Mouse (Mus musculus) kidney, postnatal 0 days (tissue): ENCODE results near the gene Dmwd. TPM values are rescaled to one million over a fixed set of nuclear protein-coding genes. Genes with fewer than 3 reads are reported as not detected.

Experiments
- ATAC-seq: fragments of 200-750 bp; cut with Nextera tagmentation; replicated peaks from 2 replicates; pipeline ENCODE4 v1.8.0; 2017; ENCODE audit warnings: low read depth, moderate number of reproducible peaks, moderate TSS enrichment, moderate library complexity; ENCODE audit not compliant: low FRiP score
- DNase-seq: peaks from one replicate; pipeline ENCODE4 v3.0.0-alpha.2; 2016; ENCODE audit warnings: low spot score
- H3K27ac ChIP-seq: fragments of 300-500 bp; sonication (generic); 2 replicates; pipeline ENCODE4 v1.5.1; 2014; ENCODE audit warnings: mild to moderate bottlenecking
- H3K27me3 ChIP-seq: fragments of 300-500 bp; sonication (generic); 2 replicates; pipeline ENCODE4 v1.6.1; 2014; ENCODE audit warnings: low read length, mixed read lengths; ENCODE audit not compliant: insufficient read depth
- H3K36me3 ChIP-seq: fragments of 300-500 bp; sonication (generic); 2 replicates; pipeline ENCODE4 v1.6.1; 2014; ENCODE audit warnings: low read length, mixed read lengths; ENCODE audit not compliant: insufficient read depth
- H3K4me1 ChIP-seq: fragments of 300-500 bp; sonication (generic); replicated peaks from 2 replicates; pipeline ENCODE4 v1.6.1; 2014; ENCODE audit warnings: antibody characterized with exemption, low read length, mixed read lengths; ENCODE audit not compliant: insufficient read depth
- H3K4me2 ChIP-seq: fragments of 300-500 bp; sonication (generic); 2 replicates; pipeline ENCODE4 v1.6.1; 2014; ENCODE audit warnings: mild to moderate bottlenecking, low read length, moderate library complexity, mixed read lengths
- H3K4me3 ChIP-seq: fragments of 300-500 bp; sonication (generic); replicated peaks from 2 replicates; pipeline ENCODE4 v1.5.1; 2014; ENCODE audit warnings: low read depth, low read length
- H3K9ac ChIP-seq: fragments of 300-500 bp; sonication (generic); 2 replicates; pipeline ENCODE4 v1.6.1; 2014; ENCODE audit warnings: low read depth, low read length
- H3K9me3 ChIP-seq: fragments of 300-500 bp; sonication (generic); replicated peaks from 2 replicates; pipeline ENCODE4 v1.6.1; 2016; ENCODE audit warnings: low read length, inconsistent platforms, mixed read lengths
- CTCF ChIP-seq: IDR thresholded peaks from 2 replicates; pipeline ENCODE4 v1.5.1; 2016; ENCODE audit warnings: antibody characterized with exemption, low read depth, mild to moderate bottlenecking, moderate library complexity
- WGBS: fragments of 180-500 bp; shearing (Covaris S2); extraction: QIAGEN DNeasy Blood & Tissue Kit; methylation state at CpG from one replicate; pipeline ENCODE4 v1.1.7; 2014; 5-methylcytosine and 5-hydroxymethylcytosine counted together
- polyA plus RNA-seq: library from polyadenylated mRNA; unstranded; fragments of >200 nt; fragmentation: Nextera tagmentation; extraction: Ambion mirVana; gene quantifications from 2 replicates; pipeline ENCODE4 v1.2.1, GENCODE M21; 2015

Dmwd gene
- polyA plus RNA-seq, 1 experiment from 2014 or later: 16.9 TPM

- no peaks in the 10 kb centered on the region for H3K9me3 ChIP-seq
- H3K36me3 ChIP-seq: peaks cover 24% of the 10 kb centered on the region
- no peak within 1 kb of the TSS for H3K9ac ChIP-seq
- H3K4me1 ChIP-seq: no peaks in the 10 kb centered on the region
- peak; percentile 75 for TF ChIP-seq CTCF
- peak within 1 kb of the TSS; percentile 16; the same call in 1 of the 2 replicates for H3K4me2 ChIP-seq
- no peaks in the 10 kb centered on the region for H3K27me3 ChIP-seq
- no peak within 1 kb of the TSS for H3K4me3 ChIP-seq
- DNase-seq: peak; percentile 76
- 29% methylated on average over 32 of the region's 33 CpGs for WGBS
- ATAC-seq: peak; percentile 41
- H3K27ac ChIP-seq: no peak within 1 kb of the TSS
Observed at GRCm38 (mm10) chr7:19054047-19054776, 21.8 kb upstream of the Dmwd start, which contains the start of gene Rsph6a. Rsph6a (plus strand) TSS chr7:19054690.

GRCm38 (mm10) chr7:19054777-19055076 lies 21.3 kb upstream of the Dmwd start:
- Histone ChIP-seq H3K9ac (no peak overlapping the region), H3K4me3 (no peak overlapping the region), H3K36me3 (peaks cover 19% of the 10 kb centered on the region), H3K9me3 (no peaks in the 10 kb centered on the region), H3K27me3 (no peaks in the 10 kb centered on the region), H3K4me1 (no peaks in the 10 kb centered on the region), H3K27ac (no peak overlapping the region), H3K4me2 (no peak overlapping the region)
- WGBS: 70% methylated on average over 9 of the region's 9 CpGs
- DNase-seq (no peak), ATAC-seq (peak; percentile 22; the same call in 1 of the 2 replicates)
- TF ChIP-seq CTCF: no peak

DNA sequence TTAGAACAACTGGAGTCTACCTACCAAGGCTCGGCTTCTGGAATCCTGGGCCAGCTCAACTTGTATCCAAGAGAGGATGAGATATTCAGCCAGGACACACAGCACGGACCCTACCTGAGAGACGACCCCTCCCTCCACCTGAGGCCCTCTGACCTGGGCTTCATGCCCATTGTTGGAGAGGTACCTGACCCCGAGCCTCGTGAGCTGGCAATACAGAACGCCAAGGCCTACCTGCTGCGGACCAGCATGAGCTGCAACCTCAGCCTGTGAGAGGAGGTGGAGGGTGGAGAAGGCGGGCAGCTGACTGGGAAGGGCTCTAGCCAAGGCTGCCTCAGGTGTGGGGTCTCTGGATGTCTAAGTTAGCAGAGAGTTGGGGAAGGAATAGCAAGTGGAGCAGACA lies 20.9 kb upstream of the Dmwd start:
- Histone ChIP-seq H3K36me3 (peaks cover 16% of the 10 kb centered on the region), H3K4me1 (no peaks in the 10 kb centered on the region), H3K4me2 (no peak overlapping the region), H3K27me3 (no peaks in the 10 kb centered on the region), H3K4me3 (no peak overlapping the region), H3K9ac (no peak overlapping the region), H3K9me3 (no peaks in the 10 kb centered on the region), H3K27ac (no peak overlapping the region)
- WGBS: 90% methylated on average over 8 of the region's 8 CpGs
- TF ChIP-seq CTCF: no peak
- ATAC-seq (no peak), DNase-seq (no peak)

DNA sequence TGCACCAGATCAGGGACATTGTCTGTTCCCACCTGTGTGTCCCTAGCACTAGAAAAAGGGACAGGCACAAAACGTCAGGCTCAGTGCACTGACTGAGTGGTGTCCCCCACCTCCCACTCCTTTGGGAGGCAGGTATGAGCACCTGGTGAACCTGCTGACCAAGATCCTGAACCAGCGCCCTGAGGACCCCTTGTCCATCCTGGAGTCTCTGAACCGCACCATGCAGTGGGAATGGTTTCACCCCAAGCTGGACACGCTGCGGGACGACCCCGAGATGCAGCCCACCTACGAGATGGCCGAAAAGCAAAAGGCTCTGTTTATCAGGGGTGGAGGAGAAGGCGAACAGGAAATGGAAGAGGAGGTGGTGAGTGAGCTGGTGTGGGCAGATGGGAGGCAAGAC lies 18.6 kb upstream of the Dmwd start:
- peaks cover 3% of the 10 kb centered on the region; the same call in 1 of the 2 replicates for H3K36me3 ChIP-seq
- DNase-seq (no peak), ATAC-seq (no peak)
- H3K9me3 ChIP-seq: no peaks in the 10 kb centered on the region
- H3K4me2 ChIP-seq: no peak overlapping the region
- 86% methylated on average over 10 of the region's 10 CpGs for WGBS
- TF ChIP-seq CTCF: no peak
- H3K9ac ChIP-seq: no peak overlapping the region
- no peak overlapping the region for H3K4me3 ChIP-seq
- no peaks in the 10 kb centered on the region for H3K4me1 ChIP-seq
- no peak overlapping the region for H3K27ac ChIP-seq
- no peaks in the 10 kb centered on the region for H3K27me3 ChIP-seq

GRCm38 (mm10) chr7:19065896-19066295 lies 10.1 kb upstream of the Dmwd start:
- WGBS: 59% methylated on average over 13 of the region's 13 CpGs
- ATAC-seq: 0 out of 2 replicates have a peak, but pooled peaks have one; percentile 23

DNA sequence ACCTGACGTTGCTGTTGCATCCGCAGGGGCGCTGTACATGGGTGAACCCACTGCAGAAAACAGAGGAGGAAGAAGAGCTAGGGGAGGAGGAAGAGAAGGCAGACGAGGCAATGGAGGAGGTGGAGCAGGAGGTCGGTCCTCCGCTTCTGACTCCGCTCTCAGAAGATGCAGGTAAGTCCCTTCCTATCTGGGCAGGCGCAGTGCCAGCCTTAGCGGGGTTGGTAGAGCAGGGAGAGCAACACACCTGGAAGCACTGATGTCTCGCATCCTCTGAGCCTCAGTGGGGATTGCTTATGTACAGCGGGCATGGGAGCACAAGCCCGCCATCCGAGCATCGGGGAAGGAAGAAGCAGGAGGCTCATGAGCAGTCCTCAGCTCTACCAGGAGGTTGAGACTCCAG lies 9.0 kb upstream of the Dmwd start:
- no peaks in the 10 kb centered on the region for H3K9me3 ChIP-seq
- TF ChIP-seq CTCF: no peak
- H3K4me2 ChIP-seq: no peak overlapping the region
- no peak overlapping the region for H3K9ac ChIP-seq
- no peak overlapping the region for H3K4me3 ChIP-seq
- no peaks in the 10 kb centered on the region for H3K36me3 ChIP-seq
- ATAC-seq (no peak), DNase-seq (no peak)
- H3K27ac ChIP-seq: no peak overlapping the region
- H3K27me3 ChIP-seq: peaks cover 19% of the 10 kb centered on the region; the same call in 1 of the 2 replicates
- WGBS: 48% methylated on average over 14 of the region's 14 CpGs
- no peaks in the 10 kb centered on the region for H3K4me1 ChIP-seq

More at GRCm38 (mm10) chr7:19065896-19066295, 10.1 kb upstream of the Dmwd start:
- Histone ChIP-seq H3K4me2 (0 out of 2 replicates have a peak overlapping the region, but pooled peaks have one; percentile 21), H3K27ac (no peak overlapping the region), H3K4me1 (no peaks in the 10 kb centered on the region), H3K9ac (no peak overlapping the region), H3K27me3 (peaks cover 19% of the 10 kb centered on the region; the same call in 1 of the 2 replicates), H3K36me3 (no peaks in the 10 kb centered on the region), H3K9me3 (no peaks in the 10 kb centered on the region), H3K4me3 (0 out of 2 replicates have a peak overlapping the region, but pooled peaks have one; percentile 9)
- no peak for TF ChIP-seq CTCF
- no peak for DNase-seq
